Comparison of ENCODE assay signal across 8 mouse cellular contexts in genomic region chr5:106801886-106802798, GRCm38 (mm10).
DNase-seq lines count a peak whose midpoint lies in the region; ATAC-seq lines count a peak whose summit lies in the region.

No protein-coding gene starts in this region.

- DNase-seq in adrenal gland, adult 18-20 months (ENCODE audit: low spot score in 2 of 2): peak; percentile 84 to 85
- DNase-seq in embryo, embryonic 11.5 days (ENCODE audit: low read depth, low spot score): peak; percentile 73
- peak; percentile 66 for DNase-seq in gastrocnemius, postnatal 25 days
- DNase-seq in left cerebral cortex, adult 9 months (ENCODE audit: low spot score in 2 of 2): peak; percentile 45 to 87
- DNase-seq in right cerebral cortex, postnatal 14 days: peak; percentile 93
- DNase-seq in urinary bladder, postnatal 25 days (ENCODE audit: low spot score): peak; percentile 81

- ATAC-seq in inflammation-experienced regulatory T-cells, adult 6 months: peak; percentile 85
- peak; percentile 95 for ATAC-seq in megakaryocyte progenitor cell, adult 5-6 weeks (replicated peaks; ENCODE audit: poor library complexity)

Comparison
In these comparisons a context has a peak if more than half of its experiments do, and no peak if none do; other contexts are left out.
1. Peak in every context shown above with its lines: DNase-seq and ATAC-seq.